ENCODE assay signal across 10 mouse cellular contexts in genomic region chr2:161107236-161107635, GRCm38 (mm10). TPM values are rescaled to one million over a fixed set of nuclear protein-coding genes. Genes with fewer than 3 reads are reported as not detected.
DNase-seq lines count a peak whose midpoint lies in the region; ATAC-seq and TF ChIP-seq lines count a peak whose summit lies in the region.
"Had no signal": no experiment of that assay in that cellular context is flagged by ENCODE, and none has a peak within 500 bp of the region (broad histone marks: within the 10 kb centered on the region; RNA-seq: fewer than 3 reads in every experiment).

No protein-coding gene starts in this region.

- ATAC-seq in heart, postnatal 0 days (ENCODE audit: insufficient read depth, low read depth), result no peak
- ATAC-seq in midbrain, embryonic 12.5 days (ENCODE audit: low FRiP score, low read depth), result no peak
- ATAC-seq: Patski had no signal

- DNase-seq in heart, postnatal 0 days (ENCODE audit: low spot score), result no peak
- no peak for DNase-seq in heart, postnatal 36 days
- DNase-seq in NIH3T3 (ENCODE audit: low read depth), result peak; percentile 12
- DNase-seq in hindbrain, embryonic 10.5 days (ENCODE audit: low spot score), result no peak
- DNase-seq in gastrocnemius, postnatal 4 days (ENCODE audit: low spot score in 2 of 2), result no peak
- no peak for DNase-seq in layer of hippocampus, postnatal 36 days
- no peak for DNase-seq in urinary bladder, postnatal 4 days (ENCODE audit: low spot score in 2 of 2)
- DNase-seq: spleen, adult 18-20 months had no signal

- intact Hi-C loops in heart, postnatal 36 days (cut with DNase I), result loop anchor here (5.0 kb wide), 1 partner anchor 70 kb away; no protein-coding TSS in a partner anchor

- H3K36me3 ChIP-seq in heart, postnatal 0 days (replicated peaks; ENCODE audit: control insufficient read depth, insufficient read depth, low read length), result no peaks in the 10 kb centered on the region
- H3K36me3 ChIP-seq in hindbrain, embryonic 10.5 days, result peaks cover 7% of the 10 kb centered on the region; the same call in 1 of the 2 replicates
- H3K36me3 ChIP-seq in midbrain, embryonic 12.5 days, result no peaks in the 10 kb centered on the region

- no peak overlapping the region for H3K4me3 ChIP-seq in heart, postnatal 0 days (ENCODE audit: low read depth, low read length)
- H3K4me3 ChIP-seq in hindbrain, embryonic 10.5 days, result peak overlapping the region; percentile 96
- peak overlapping the region; percentile 99 for H3K4me3 ChIP-seq in midbrain, embryonic 12.5 days

- TF ChIP-seq EP300 in heart, postnatal 0 days (IDR thresholded peaks at IDR 0.05; ENCODE audit: low read depth), result no peak

- H3K9me3 ChIP-seq in heart, postnatal 0 days (replicated peaks; ENCODE audit: control insufficient read depth, low read length), result no peaks in the 10 kb centered on the region
- H3K9me3 ChIP-seq in hindbrain, embryonic 10.5 days, result no peaks in the 10 kb centered on the region
- no peaks in the 10 kb centered on the region for H3K9me3 ChIP-seq in midbrain, embryonic 12.5 days

- H3K27me3 ChIP-seq in heart, postnatal 0 days (ENCODE audit: control insufficient read depth, insufficient read depth, low read length), result no peaks in the 10 kb centered on the region
- H3K27me3 ChIP-seq in hindbrain, embryonic 10.5 days (ENCODE audit: insufficient read depth, poor library complexity, severe bottlenecking), result no peaks in the 10 kb centered on the region
- no peaks in the 10 kb centered on the region for H3K27me3 ChIP-seq in midbrain, embryonic 12.5 days
- H3K27me3 ChIP-seq: Patski had no signal

- no peak overlapping the region for H3K27ac ChIP-seq in heart, postnatal 0 days (ENCODE audit: low read depth)
- no peak overlapping the region for H3K27ac ChIP-seq in hindbrain, embryonic 10.5 days
- H3K27ac ChIP-seq in midbrain, embryonic 12.5 days (replicated peaks), result no peak overlapping the region

- 85% methylated on average over 2 of the region's 2 CpGs for WGBS in heart, postnatal 0 days
- WGBS in hindbrain, embryonic 10.5 days, result 89% methylated on average over 2 of the region's 2 CpGs
- WGBS in midbrain, embryonic 12.5 days, result 73% methylated on average over 2 of the region's 2 CpGs

- 0 out of 2 replicates have a peak overlapping the region, but pooled peaks have one; percentile 13 for H3K9ac ChIP-seq in heart, postnatal 0 days (replicated peaks; ENCODE audit: low read depth, low read length)
- H3K9ac ChIP-seq in midbrain, embryonic 12.5 days (replicated peaks), result 0 out of 2 replicates have a peak overlapping the region, but pooled peaks have one; percentile 96

- H3K4me1 ChIP-seq in heart, postnatal 0 days (ENCODE audit: control insufficient read depth, insufficient read depth), result peaks cover 23% of the 10 kb centered on the region
- peaks cover 32% of the 10 kb centered on the region for H3K4me1 ChIP-seq in hindbrain, embryonic 10.5 days (replicated peaks)
- H3K4me1 ChIP-seq in midbrain, embryonic 12.5 days, result peaks cover 17% of the 10 kb centered on the region

- TF ChIP-seq CTCF in heart, postnatal 0 days (IDR thresholded peaks at IDR 0.05; ENCODE audit: low read depth), result no peak

- H3K4me2 ChIP-seq in heart, postnatal 0 days (ENCODE audit: low read depth, low read length), result peak overlapping the region; percentile 78
- peak overlapping the region; percentile 68 for H3K4me2 ChIP-seq in midbrain, embryonic 12.5 days (replicated peaks)

RNA-seq across cellular contexts. Expression of gene Chd6, which starts 1.6 kb away (rescaled TPM):
- 37.7 and 68.9 TPM in 2 replicates for total RNA-seq in heart, postnatal 0 days (2014; rRNA removed; ENCODE audit: low replicate concordance)
- polyA plus RNA-seq in heart, postnatal 0 days (2015; fragmentation: Nextera tagmentation; extraction: Ambion mirVana), result 13.8 and 14.5 TPM in 2 replicates
- 10 to 100 TPM; 56.5 to 64.0 TPM for total RNA-seq in heart, postnatal 36 days (2021)
- 25.9 and 29.5 TPM in 2 replicates for polyA plus RNA-seq in hindbrain, embryonic 10.5 days (2016; fragmentation: Nextera tagmentation; extraction: Ambion mirVana)
- polyA plus RNA-seq in midbrain, embryonic 12.5 days (2016; fragmentation: Nextera tagmentation; extraction: Ambion mirVana), result 42.8 and 47.8 TPM in 2 replicates
- total RNA-seq in gastrocnemius, postnatal 4 days (2021), result 10 to 100 TPM; 40.4 to 41.8 TPM
- 10 to 100 TPM; 50.9 to 52.1 TPM for total RNA-seq in layer of hippocampus, postnatal 36 days (2021)
